Mouse (Mus musculus) forebrain, embryonic 14.5 days (tissue): Measurements from ENCODE around the gene Gsn. TPM values are rescaled to one million over a fixed set of nuclear protein-coding genes. Genes with fewer than 3 reads are reported as not detected.

Source experiments
- ATAC-seq: fragments of 200-750 bp; cut with Nextera tagmentation; 2 replicates; pipeline ENCODE4 v1.8.0; 2017; ENCODE audit warnings: mild to moderate bottlenecking, moderate library complexity
- DNase-seq: peaks from one replicate; pipeline ENCODE4 v3.0.0-alpha.2; 2015; ENCODE audit warnings: low spot score
- H3K27ac ChIP-seq: fragments of 300-500 bp; sonication (generic); 2 replicates; pipeline ENCODE4 v1.5.1; 2014; ENCODE audit warnings: low read depth, mild to moderate bottlenecking, control low read depth, low read length, moderate library complexity
- H3K27me3 ChIP-seq: fragments of 300-500 bp; sonication (generic); replicated peaks from 2 replicates; pipeline ENCODE4 v1.6.1; 2014; ENCODE audit warnings: low read length, control low read depth, mixed read lengths; ENCODE audit not compliant: control insufficient read depth, insufficient read depth
- H3K36me3 ChIP-seq: fragments of 300-500 bp; sonication (generic); 2 replicates; pipeline ENCODE4 v1.6.1; 2014; ENCODE audit warnings: low read length, control low read depth; ENCODE audit not compliant: control insufficient read depth, insufficient read depth
- H3K4me1 ChIP-seq: fragments of 300-500 bp; sonication (generic); 2 replicates; pipeline ENCODE4 v1.6.1; 2014; ENCODE audit warnings: antibody characterized with exemption, low read length, control low read depth; ENCODE audit not compliant: control insufficient read depth, insufficient read depth
- H3K4me2 ChIP-seq: fragments of 300-500 bp; sonication (generic); 2 replicates; pipeline ENCODE4 v1.6.1; 2014; ENCODE audit warnings: mild to moderate bottlenecking, control low read depth, low read length
- H3K4me3 ChIP-seq: fragments of 300-500 bp; sonication (generic); 2 replicates; pipeline ENCODE4 v1.5.1; 2014; ENCODE audit warnings: low read depth, low read length, control low read depth
- H3K9ac ChIP-seq: fragments of 300-500 bp; sonication (generic); 2 replicates; pipeline ENCODE4 v1.6.1; 2014; ENCODE audit warnings: mild to moderate bottlenecking, low read length, control low read depth, moderate library complexity
- H3K9me3 ChIP-seq: fragments of 300-500 bp; sonication (generic); replicated peaks from 2 replicates; pipeline ENCODE4 v1.6.1; 2016; ENCODE audit warnings: low read length, control low read depth, mixed read lengths; ENCODE audit not compliant: control insufficient read depth
- WGBS: fragments of 180-500 bp; shearing (Covaris S2); extraction: QIAGEN DNeasy Blood & Tissue Kit; methylation state at CpG from one replicate; pipeline ENCODE4 v1.1.7; 2014; 5-methylcytosine and 5-hydroxymethylcytosine counted together
- polyA plus RNA-seq: library from polyadenylated mRNA; unstranded; fragments of >200 nt; fragmentation: Nextera tagmentation; extraction: Ambion mirVana; gene quantifications from 2 replicates; pipeline ENCODE4 v1.2.1, GENCODE M21; 2014

Gene Gsn
- polyA plus RNA-seq, 1 experiment from 2014 or later, result 22.5 TPM

GRCm38 (mm10) chr2:35292700-35293099 is 36.5 kb downstream of the Gsn start:
- ATAC-seq, result no peak
- Histone ChIP-seq H3K27me3 (no peaks in the 10 kb centered on the region), H3K9me3 (no peaks in the 10 kb centered on the region), H3K4me3 (no peak overlapping the region), H3K4me1 (no peaks in the 10 kb centered on the region), H3K4me2 (no peak overlapping the region), H3K36me3 (no peaks in the 10 kb centered on the region), H3K27ac (no peak overlapping the region), H3K9ac (no peak overlapping the region)
- WGBS, result 64% methylated on average over 3 of the region's 3 CpGs
- no peak for DNase-seq

GRCm38 (mm10) chr2:35293291-35293690 is 37.1 kb downstream of the Gsn start:
- WGBS, result 93% methylated on average over 8 of the region's 8 CpGs
- no peak overlapping the region for H3K9ac ChIP-seq

GRCm38 (mm10) chr2:35297703-35298332 is 41.6 kb downstream of the Gsn start:
- Histone ChIP-seq H3K4me2 (no peak overlapping the region), H3K27ac (no peak overlapping the region), H3K27me3 (no peaks in the 10 kb centered on the region), H3K36me3 (no peaks in the 10 kb centered on the region), H3K4me3 (no peak overlapping the region), H3K9ac (no peak overlapping the region), H3K4me1 (no peaks in the 10 kb centered on the region), H3K9me3 (no peaks in the 10 kb centered on the region)
- 28% methylated on average over 15 of the region's 15 CpGs for WGBS
- DNase-seq (peak; percentile 89), ATAC-seq (peak; percentile 73)

More at GRCm38 (mm10) chr2:35293291-35293690, 37.1 kb downstream of the Gsn start:
- Histone ChIP-seq H3K4me2 (no peak overlapping the region), H3K27me3 (no peaks in the 10 kb centered on the region), H3K36me3 (no peaks in the 10 kb centered on the region), H3K4me3 (no peak overlapping the region), H3K27ac (no peak overlapping the region), H3K9me3 (no peaks in the 10 kb centered on the region), H3K4me1 (no peaks in the 10 kb centered on the region)
- ATAC-seq (no peak), DNase-seq (no peak)

- WGBS, result 85% methylated on average over 2 of the region's 2 CpGs
- Histone ChIP-seq H3K4me1 (no peaks in the 10 kb centered on the region), H3K36me3 (no peaks in the 10 kb centered on the region), H3K9me3 (no peaks in the 10 kb centered on the region), H3K4me3 (no peak overlapping the region), H3K4me2 (no peak overlapping the region), H3K27me3 (no peaks in the 10 kb centered on the region), H3K27ac (no peak overlapping the region), H3K9ac (no peak overlapping the region)
- DNase-seq (no peak), ATAC-seq (no peak)
These were observed 43.3 kb downstream of the Gsn start for GRCm38 (mm10) chr2:35299437-35299836.

GRCm38 (mm10) chr2:35302049-35302885 is 46.1 kb downstream of the Gsn start:
- whole genome bisulfite sequencing, result 84% methylated on average over 13 of the region's 13 CpGs
- H3K9ac ChIP-seq, result no peak overlapping the region
- no peak for ATAC-seq
- H3K27me3 ChIP-seq, result no peaks in the 10 kb centered on the region
- no peak overlapping the region for H3K27ac ChIP-seq
- no peaks in the 10 kb centered on the region for H3K9me3 ChIP-seq
- no peak overlapping the region for H3K4me2 ChIP-seq
- H3K4me3 ChIP-seq, result no peak overlapping the region
- no peak for DNase-seq
- no peaks in the 10 kb centered on the region for H3K36me3 ChIP-seq
- no peaks in the 10 kb centered on the region for H3K4me1 ChIP-seq

- Histone ChIP-seq H3K9ac (no peak overlapping the region), H3K4me1 (no peaks in the 10 kb centered on the region), H3K27ac (no peak overlapping the region), H3K4me2 (no peak overlapping the region), H3K4me3 (no peak overlapping the region), H3K27me3 (no peaks in the 10 kb centered on the region), H3K36me3 (no peaks in the 10 kb centered on the region), H3K9me3 (no peaks in the 10 kb centered on the region)
- no peak for DNase-seq
- 95% methylated on average over 1 of the region's 1 CpGs for WGBS
- ATAC-seq, result no peak
These were observed 52.0 kb downstream of the Gsn start for GRCm38 (mm10) chr2:35308166-35308565.

- Histone ChIP-seq H3K9me3 (no peaks in the 10 kb centered on the region), H3K4me3 (no peak overlapping the region), H3K27me3 (no peaks in the 10 kb centered on the region), H3K4me1 (no peaks in the 10 kb centered on the region), H3K4me2 (no peak overlapping the region), H3K9ac (no peak overlapping the region), H3K36me3 (no peaks in the 10 kb centered on the region), H3K27ac (no peak overlapping the region)
- 77% methylated on average over 4 of the region's 4 CpGs for WGBS
- no peak for DNase-seq
- ATAC-seq, result no peak
These were observed 53.8 kb downstream of the Gsn start for GRCm38 (mm10) chr2:35309906-35310493.

- H3K9ac ChIP-seq, result no peak overlapping the region
- H3K4me3 ChIP-seq, result no peak overlapping the region
- H3K27ac ChIP-seq, result no peak overlapping the region
- no peaks in the 10 kb centered on the region for H3K4me1 ChIP-seq
- H3K4me2 ChIP-seq, result no peak overlapping the region
- 26% methylated on average over 3 of the region's 3 CpGs for WGBS
- no peaks in the 10 kb centered on the region for H3K9me3 ChIP-seq
- no peaks in the 10 kb centered on the region for H3K36me3 ChIP-seq
- ATAC-seq, result no peak
- DNase-seq, result no peak
- H3K27me3 ChIP-seq, result no peaks in the 10 kb centered on the region
These were observed 58.1 kb downstream of the Gsn start for GRCm38 (mm10) chr2:35314300-35314699.

GRCm38 (mm10) chr2:35317604-35318003 is 61.4 kb downstream of the Gsn start:
- Histone ChIP-seq H3K4me3 (no peak overlapping the region), H3K4me2 (no peak overlapping the region), H3K36me3 (no peaks in the 10 kb centered on the region), H3K27ac (no peak overlapping the region), H3K9me3 (no peaks in the 10 kb centered on the region), H3K27me3 (no peaks in the 10 kb centered on the region), H3K9ac (no peak overlapping the region), H3K4me1 (peaks cover 3% of the 10 kb centered on the region)
- no peak for DNase-seq
- no peak for ATAC-seq
- WGBS, result 83% methylated on average over 4 of the region's 4 CpGs
